Mouse (Mus musculus) embryonic facial prominence, embryonic 11.5 days (tissue): ENCODE results near the gene Cdh13. TPM values are rescaled to one million over a fixed set of nuclear protein-coding genes. Genes with fewer than 3 reads are reported as not detected.

Experiments
- ATAC-seq: fragments of 200-750 bp; cut with Nextera tagmentation; replicated peaks from 2 replicates; pipeline ENCODE4 v1.8.0; 2017; ENCODE audit warnings: low read depth; ENCODE audit not compliant: insufficient number of reproducible peaks, low FRiP score, low TSS enrichment
- DNase-seq: peaks from one replicate; pipeline ENCODE4 v3.0.0-alpha.2; 2015; ENCODE audit warnings: low spot score
- H3K27ac ChIP-seq: fragments of 300-500 bp; sonication (generic); replicated peaks from 2 replicates; pipeline ENCODE4 v1.5.1; 2014; ENCODE audit warnings: mild to moderate bottlenecking, low read depth, low read length, control low read depth
- H3K27me3 ChIP-seq: fragments of 300-500 bp; sonication (generic); 2 replicates; pipeline ENCODE4 v1.6.1; 2014; ENCODE audit warnings: mild to moderate bottlenecking, low read length, moderate library complexity, mixed read lengths; ENCODE audit not compliant: control insufficient read depth, insufficient read depth
- H3K36me3 ChIP-seq: fragments of 300-500 bp; sonication (generic); replicated peaks from 2 replicates; pipeline ENCODE4 v1.6.1; 2014; ENCODE audit warnings: low read depth, mild to moderate bottlenecking, low read length, moderate library complexity, mixed read lengths; ENCODE audit not compliant: control insufficient read depth, insufficient read depth
- H3K4me1 ChIP-seq: fragments of 300-500 bp; sonication (generic); 2 replicates; pipeline ENCODE4 v1.6.1; 2014; ENCODE audit warnings: low read length, mixed read lengths; ENCODE audit not compliant: control insufficient read depth, insufficient read depth
- H3K4me2 ChIP-seq: fragments of 300-500 bp; sonication (generic); 2 replicates; pipeline ENCODE4 v1.6.1; 2014; ENCODE audit warnings: low read depth, mild to moderate bottlenecking, control low read depth, low read length, moderate library complexity
- H3K4me3 ChIP-seq: fragments of 300-500 bp; sonication (generic); 2 replicates; pipeline ENCODE4 v1.5.1; 2014; ENCODE audit warnings: low read depth, low read length, control low read depth
- H3K9ac ChIP-seq: fragments of 300-500 bp; sonication (generic); replicated peaks from 2 replicates; pipeline ENCODE4 v1.6.1; 2014; ENCODE audit warnings: mild to moderate bottlenecking, control low read depth, low read length
- H3K9me3 ChIP-seq: fragments of 300-500 bp; sonication (generic); replicated peaks from 2 replicates; pipeline ENCODE4 v1.6.1; 2016; ENCODE audit warnings: mild to moderate bottlenecking, low read length, inconsistent platforms, mixed read lengths; ENCODE audit not compliant: control insufficient read depth
- WGBS: fragments of 180-500 bp; shearing (Covaris S2); extraction: QIAGEN DNeasy Blood & Tissue Kit; methylation state at CpG from one replicate; pipeline ENCODE4 v1.1.7; 2014; 5-methylcytosine and 5-hydroxymethylcytosine counted together
- polyA plus RNA-seq: library from polyadenylated mRNA; unstranded; fragments of >200 nt; fragmentation: Nextera tagmentation; extraction: Ambion mirVana; gene quantifications from 2 replicates; pipeline ENCODE4 v1.2.1, GENCODE M21; 2014

Gene Cdh13
- polyA plus RNA-seq, 1 experiment from 2014 or later = 7.1 TPM

DNA sequence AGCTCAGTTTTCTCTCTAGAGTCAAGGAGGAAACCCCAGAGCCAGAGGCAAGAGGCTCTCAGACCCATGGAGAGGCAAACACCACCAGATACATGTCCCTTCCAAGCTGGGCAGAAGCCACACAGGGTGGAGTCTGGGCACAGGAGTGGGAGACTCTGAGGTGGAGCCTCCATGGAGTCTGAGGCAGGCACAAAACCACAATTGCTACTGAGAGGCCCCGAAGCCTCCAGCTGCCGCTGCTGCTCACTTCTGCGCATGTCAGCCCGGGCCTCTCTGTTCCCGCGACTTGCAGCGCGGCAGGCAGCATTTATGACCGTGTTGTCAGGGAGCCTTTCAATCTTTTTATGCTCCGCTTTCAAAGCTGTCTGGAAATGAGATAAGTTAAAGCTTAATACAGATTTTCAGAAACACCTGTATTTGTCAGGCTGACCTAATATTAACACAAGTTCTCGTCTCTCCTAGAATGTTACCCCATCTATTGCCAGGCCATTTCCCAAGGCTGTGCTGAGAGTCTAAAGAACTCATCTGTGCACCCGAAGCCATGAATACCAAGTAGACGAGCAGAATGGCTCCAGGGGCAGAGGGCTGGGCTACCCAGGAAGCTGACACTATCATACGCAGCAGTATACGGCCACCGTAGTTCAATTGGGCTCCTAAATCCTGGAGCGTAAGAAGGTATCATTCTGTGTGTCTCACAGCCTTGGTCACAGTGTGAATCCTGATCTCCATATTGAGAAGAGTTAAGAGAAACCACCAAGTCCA, 30.1 kb downstream of the Cdh13 start:
- H3K9ac ChIP-seq = no peak overlapping the region
- 87% methylated on average over 17 of the region's 17 CpGs for WGBS
- H3K4me2 ChIP-seq = no peak overlapping the region
- H3K4me1 ChIP-seq = no peaks in the 10 kb centered on the region
- ATAC-seq (no peak), DNase-seq (no peak)
- no peaks in the 10 kb centered on the region for H3K9me3 ChIP-seq
- no peak overlapping the region for H3K4me3 ChIP-seq
- no peaks in the 10 kb centered on the region for H3K27me3 ChIP-seq
- no peak overlapping the region for H3K27ac ChIP-seq
- no peaks in the 10 kb centered on the region for H3K36me3 ChIP-seq

GRCm38 (mm10) chr8:118314188-118314563, 30.6 kb downstream of the Cdh13 start:
- Histone ChIP-seq H3K27me3 (no peaks in the 10 kb centered on the region), H3K36me3 (no peaks in the 10 kb centered on the region), H3K9ac (no peak overlapping the region), H3K9me3 (no peaks in the 10 kb centered on the region), H3K4me1 (no peaks in the 10 kb centered on the region), H3K4me2 (no peak overlapping the region), H3K4me3 (no peak overlapping the region), H3K27ac (no peak overlapping the region)
- DNase-seq (no peak), ATAC-seq (no peak)
- 83% methylated on average over 6 of the region's 6 CpGs for WGBS

DNA sequence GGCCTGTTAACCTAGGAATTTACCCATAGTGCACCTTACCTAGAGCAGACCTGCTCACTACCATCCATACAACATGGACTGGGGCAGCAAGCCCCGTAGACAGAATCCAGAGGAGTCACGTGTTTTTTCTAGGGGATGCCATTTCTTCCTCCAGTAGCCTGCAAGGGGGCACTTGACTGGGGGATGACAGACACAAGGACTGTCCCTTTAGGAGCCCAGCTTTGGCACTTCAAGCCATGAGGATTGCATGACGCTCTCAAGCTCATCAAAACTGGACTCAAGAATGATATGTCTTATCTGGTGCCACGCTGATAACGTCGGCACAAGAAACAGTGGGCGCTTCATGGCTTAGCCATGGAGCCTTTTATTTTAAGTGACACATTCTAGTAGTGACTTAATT, 31.4 kb downstream of the Cdh13 start:
- H3K9ac ChIP-seq = no peak overlapping the region
- H3K9me3 ChIP-seq = no peaks in the 10 kb centered on the region
- no peaks in the 10 kb centered on the region for H3K4me1 ChIP-seq
- H3K4me3 ChIP-seq = no peak overlapping the region
- no peak overlapping the region for H3K4me2 ChIP-seq
- DNase-seq (no peak), ATAC-seq (no peak)
- 92% methylated on average over 7 of the region's 7 CpGs for WGBS
- no peak overlapping the region for H3K27ac ChIP-seq
- H3K27me3 ChIP-seq = no peaks in the 10 kb centered on the region
- no peaks in the 10 kb centered on the region for H3K36me3 ChIP-seq

DNA sequence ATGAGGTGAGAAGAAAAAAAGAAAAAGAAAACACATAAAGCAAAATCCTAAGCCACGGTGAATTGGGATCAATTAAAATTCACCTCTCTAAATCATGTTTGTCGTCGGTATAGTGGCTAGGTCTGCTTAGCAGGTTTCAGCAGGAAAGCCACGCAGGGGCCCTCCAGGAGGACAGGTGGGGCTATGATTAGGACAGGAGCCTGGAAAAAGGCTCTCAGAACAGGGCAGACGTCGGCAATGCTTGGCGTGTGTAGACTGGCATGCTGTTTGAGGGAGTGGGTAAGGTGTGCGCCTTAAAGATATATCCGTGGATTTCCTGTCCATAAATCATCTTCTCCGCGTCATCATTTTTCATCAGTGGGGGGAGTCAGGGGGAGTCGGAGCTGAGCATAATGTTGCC, 32.9 kb downstream of the Cdh13 start:
- H3K4me2 ChIP-seq = no peak overlapping the region
- no peaks in the 10 kb centered on the region for H3K4me1 ChIP-seq
- no peak for DNase-seq
- H3K36me3 ChIP-seq = no peaks in the 10 kb centered on the region
- H3K27me3 ChIP-seq = no peaks in the 10 kb centered on the region
- ATAC-seq = no peak
- WGBS = 80% methylated on average over 12 of the region's 12 CpGs
- H3K9ac ChIP-seq = no peak overlapping the region
- no peak overlapping the region for H3K27ac ChIP-seq
- no peaks in the 10 kb centered on the region for H3K9me3 ChIP-seq
- H3K4me3 ChIP-seq = no peak overlapping the region

GRCm38 (mm10) chr8:118320566-118320965, 37.0 kb downstream of the Cdh13 start:
- Histone ChIP-seq H3K4me3 (no peak overlapping the region), H3K9me3 (no peaks in the 10 kb centered on the region), H3K27ac (no peak overlapping the region), H3K4me2 (no peak overlapping the region), H3K9ac (no peak overlapping the region), H3K4me1 (no peaks in the 10 kb centered on the region), H3K36me3 (no peaks in the 10 kb centered on the region), H3K27me3 (no peaks in the 10 kb centered on the region)
- ATAC-seq = no peak
- WGBS = 80% methylated on average over 1 of the region's 1 CpGs
- DNase-seq = no peak

DNA sequence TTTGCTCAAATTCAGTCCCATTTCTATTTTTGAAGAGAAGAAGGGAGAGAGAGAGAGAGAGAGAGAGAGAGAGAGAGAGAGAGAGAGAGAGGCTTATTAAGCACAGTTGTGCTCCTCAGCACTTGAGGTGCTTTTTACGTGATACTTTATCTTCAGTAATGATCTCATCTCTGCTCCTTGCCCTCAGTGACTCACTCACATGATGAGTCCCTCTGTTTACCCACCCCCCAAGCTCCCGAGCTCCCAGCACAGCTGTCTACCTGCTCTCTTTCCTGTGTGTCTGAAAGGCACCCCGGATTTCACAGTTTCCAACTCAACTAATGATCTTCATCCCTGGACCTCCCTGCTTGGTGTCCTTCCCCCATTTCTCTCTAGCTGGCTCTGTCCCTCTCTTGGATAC, 39.9 kb downstream of the Cdh13 start:
- H3K4me3 ChIP-seq = no peak overlapping the region
- H3K4me1 ChIP-seq = no peaks in the 10 kb centered on the region
- DNase-seq = no peak
- 73% methylated on average over 3 of the region's 3 CpGs for WGBS
- no peaks in the 10 kb centered on the region for H3K36me3 ChIP-seq
- no peak overlapping the region for H3K4me2 ChIP-seq
- no peaks in the 10 kb centered on the region for H3K9me3 ChIP-seq
- H3K27me3 ChIP-seq = no peaks in the 10 kb centered on the region
- H3K27ac ChIP-seq = no peak overlapping the region
- H3K9ac ChIP-seq = no peak overlapping the region
- no peak for ATAC-seq

DNA sequence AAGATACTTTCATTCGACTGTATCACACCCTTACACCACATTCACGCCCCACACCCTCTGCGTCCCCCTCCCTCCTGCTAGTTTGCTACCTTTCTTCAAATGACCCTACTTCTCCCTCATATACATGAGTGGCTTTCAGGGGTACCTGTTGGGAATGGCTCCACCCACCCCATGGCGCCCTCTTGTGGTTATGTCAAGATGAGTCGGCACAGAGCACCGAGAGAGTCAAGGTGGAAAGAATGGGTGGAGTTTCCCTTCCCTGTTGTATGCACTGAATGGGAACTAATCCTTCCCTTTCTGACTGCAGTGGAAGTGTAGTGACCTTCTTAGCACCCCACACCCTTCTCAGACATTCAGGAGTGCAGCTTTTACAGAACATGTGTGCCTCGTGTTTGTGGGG, 51.4 kb downstream of the Cdh13 start:
- no peak overlapping the region for H3K9ac ChIP-seq
- no peaks in the 10 kb centered on the region for H3K4me1 ChIP-seq
- no peaks in the 10 kb centered on the region for H3K36me3 ChIP-seq
- no peaks in the 10 kb centered on the region for H3K9me3 ChIP-seq
- DNase-seq (no peak), ATAC-seq (no peak)
- 80% methylated on average over 7 of the region's 7 CpGs for WGBS
- H3K4me2 ChIP-seq = no peak overlapping the region
- no peak overlapping the region for H3K27ac ChIP-seq
- no peak overlapping the region for H3K4me3 ChIP-seq
- H3K27me3 ChIP-seq = no peaks in the 10 kb centered on the region

DNA sequence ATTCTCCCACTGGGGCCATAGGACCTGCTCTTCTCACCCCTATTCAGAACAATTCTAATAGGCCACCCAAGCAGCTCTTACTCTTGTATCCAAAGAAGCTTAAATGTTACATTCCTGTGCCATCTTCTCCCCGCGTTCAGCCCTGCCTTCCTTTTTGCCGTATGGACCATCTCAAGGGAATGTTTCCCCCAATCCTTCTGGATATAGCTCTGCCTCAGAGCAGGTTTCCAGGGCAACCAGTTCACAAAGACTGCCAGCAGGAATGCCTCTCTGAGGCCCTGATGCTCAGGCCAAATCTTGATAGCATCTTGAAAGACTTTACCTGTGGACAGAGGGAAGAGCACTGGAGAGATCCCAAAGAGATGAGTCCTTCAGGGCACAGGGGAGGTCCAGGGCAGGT, 56.2 kb downstream of the Cdh13 start:
- H3K4me2 ChIP-seq = no peak overlapping the region
- 76% methylated on average over 3 of the region's 3 CpGs for WGBS
- no peak overlapping the region for H3K9ac ChIP-seq
- no peak overlapping the region for H3K27ac ChIP-seq
- no peaks in the 10 kb centered on the region for H3K36me3 ChIP-seq
- no peak for DNase-seq
- no peak overlapping the region for H3K4me3 ChIP-seq
- no peaks in the 10 kb centered on the region for H3K27me3 ChIP-seq
- no peaks in the 10 kb centered on the region for H3K4me1 ChIP-seq
- ATAC-seq = no peak
- H3K9me3 ChIP-seq = no peaks in the 10 kb centered on the region
